Mouse (Mus musculus): ENCODE data around the gene Tgfb3. TPM values are rescaled to one million over a fixed set of nuclear protein-coding genes. Genes with fewer than 3 reads are reported as not detected.

The Tgfb3 gene
- under 1 TPM; 0.38 to 0.44 TPM for total RNA-seq (2023)

GRCm38 (mm10) chr12:86078553-86079201 lies at the start of gene Tgfb3:
Gene Tgfb3 (minus strand): TSS chr12:86079041.

GRCm38 (mm10) chr12:86082481-86083012 lies 3.7 kb upstream of the Tgfb3 start, which contains the start of gene Ift43:
Gene Ift43 (plus strand): TSS chr12:86082541.

Other genes with a start within 250 kb of the Tgfb3 start
- not detected for gene Ift43, start 3.5 kb upstream of the Tgfb3 start, total RNA-seq (2023)
- gene Gpatch2l, start 162.8 kb upstream of the Tgfb3 start, total RNA-seq (2023) = 10 to 100 TPM; 57.1 to 58.6 TPM

Data from T-cell, adult 66 days (primary cell).